Mouse (Mus musculus) lung, adult 2 months (tissue): ENCODE results near the gene Rnpep.

Experiments
- CTCF ChIP-seq: fragments of 200-500 bp; IDR thresholded peaks from 2 replicates; pipeline ENCODE4 v1.5.1; 2011; ENCODE audit warnings: mild to moderate bottlenecking, low read length, control low read depth; ENCODE audit not compliant: insufficient read depth
- POLR2A ChIP-seq: fragments of 200-500 bp; IDR thresholded peaks from 2 replicates; pipeline ENCODE4 v1.6.1; 2011; ENCODE audit warnings: low read depth, mild to moderate bottlenecking, control low read depth, low read length, borderline replicate concordance; ENCODE audit errors: extremely low read depth

GRCm38 (mm10) chr1:135224147-135224546 lies 59.7 kb downstream of the Rnpep start:
- TF ChIP-seq CTCF = no peak
- TF ChIP-seq POLR2A = no peak
